Mouse (Mus musculus): ENCODE data around the gene Rpp40.

- no peak for TF ChIP-seq CTCF (IDR thresholded peaks at IDR 0.05; ENCODE audit: control insufficient read depth, insufficient read depth, insufficient read length)
- TF ChIP-seq MAX (IDR thresholded peaks at IDR 0.05) = no peak
- no peak for TF ChIP-seq MYOD1 (IDR thresholded peaks at IDR 0.05; ENCODE audit: control insufficient read depth, insufficient read length, low read depth)
- TF ChIP-seq CEBPB (IDR thresholded peaks at IDR 0.05; ENCODE audit: low read depth) = no peak
- no peak for TF ChIP-seq MYOG (IDR thresholded peaks at IDR 0.05; ENCODE audit: control insufficient read depth, extremely low read depth, insufficient read length)
- no peak for TF ChIP-seq USF1 (IDR thresholded peaks at IDR 0.05; ENCODE audit: low read depth)
- TF ChIP-seq FOSL1 (IDR thresholded peaks at IDR 0.05; ENCODE audit: insufficient read depth, low read length, poor library complexity, severe bottlenecking) = no peak
These were observed 33.9 kb upstream of the Rpp40 start for GRCm38 (mm10) chr13:35939871-35940665.
